29 mouse cellular contexts compared by ENCODE assay signal in the genomic region with DNA sequence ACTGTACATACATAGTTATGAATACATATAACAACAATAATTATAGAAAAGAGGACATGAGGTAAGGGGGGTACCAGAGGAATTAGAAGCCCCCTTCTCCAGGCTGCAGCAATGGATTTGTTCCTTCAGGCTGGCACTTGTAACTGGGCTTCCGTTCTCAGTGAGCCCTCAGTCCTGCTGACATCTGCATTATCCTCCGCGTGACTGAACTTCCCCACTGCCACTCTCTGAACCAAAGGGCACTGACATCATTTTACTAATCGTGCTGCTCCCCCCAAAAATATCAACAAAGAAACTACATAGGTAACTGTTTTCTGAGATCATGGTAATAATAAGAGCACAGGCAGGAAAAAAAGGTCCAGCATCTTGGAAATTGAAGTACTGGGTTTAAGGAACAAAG. TPM values are rescaled to one million over a fixed set of nuclear protein-coding genes. Genes with fewer than 3 reads are reported as not detected.
"Had no signal": no experiment of that assay in that cellular context is flagged by ENCODE, and none has a peak within 500 bp of the region (broad histone marks: within the 10 kb centered on the region; RNA-seq: fewer than 3 reads in every experiment).

No protein-coding gene starts in this region.

- H3K9me3 ChIP-seq: liver, embryonic 13.5 days; megakaryocyte, embryonic 14.5 days; midbrain, embryonic 10.5 days; neural tube, embryonic 13.5 days had no signal

- ATAC-seq: intestine, postnatal 0 days; lung, postnatal 0 days had no signal

- H3K36me3 ChIP-seq: liver, embryonic 13.5 days; midbrain, embryonic 10.5 days; neural tube, embryonic 13.5 days had no signal

- H3K9ac ChIP-seq: liver, embryonic 13.5 days; lung, embryonic 14.5 days; neural tube, embryonic 13.5 days had no signal

- H3K27ac ChIP-seq: left cerebral cortex, adult 2 months; liver, embryonic 13.5 days; midbrain, embryonic 10.5 days; neural tube, embryonic 13.5 days; stomach, postnatal 0 days had no signal

- DNase-seq: kidney, postnatal 10 days; layer of hippocampus, postnatal 36 days; liver, embryonic 13.5 days; lung, embryonic 14.5 days; midbrain, embryonic 14.5 days; right cerebral cortex, adult 18-20 months; right cerebral cortex, postnatal 14 days; right cerebral cortex, postnatal 4 days; thymus, postnatal 36 days had no signal

- H3K27me3 ChIP-seq: neural tube, embryonic 13.5 days had no signal

- H3K4me2 ChIP-seq: liver, embryonic 13.5 days; lung, embryonic 14.5 days; neural tube, embryonic 13.5 days had no signal

- H3K4me3 ChIP-seq: left cerebral cortex, adult 2 months; liver, embryonic 13.5 days; megakaryocyte, embryonic 14.5 days; midbrain, embryonic 10.5 days; myocyte; neural tube, embryonic 13.5 days had no signal

RNA-seq across cellular contexts. Expression of a gene that starts 16.2 kb away (rescaled TPM):
- total RNA-seq: layer of hippocampus, adult 8-10 months; layer of hippocampus, postnatal 10 days; layer of hippocampus, postnatal 36 days; left cerebral cortex, adult 2 months; left cerebral cortex, postnatal 10 days; left cerebral cortex, postnatal 36 days; neutrophil, adult 5-6 weeks had no signal
- polyA plus RNA-seq: intestine, embryonic 14.5 days; kidney, embryonic 14.5 days; limb, embryonic 11.5 days; limb, embryonic 14.5 days; lung, embryonic 14.5 days; midbrain, embryonic 10.5 days; midbrain, embryonic 14.5 days; myocyte; neural tube, embryonic 13.5 days; stomach, embryonic 14.5 days; urinary bladder, adult 2 months had no signal

RNA-seq across cellular contexts. Expression of a gene that starts 17.1 kb away (rescaled TPM):
- total RNA-seq: neutrophil, adult 5-6 weeks had no signal

RNA-seq across cellular contexts. Expression of a gene that starts 41.9 kb away (rescaled TPM):
- total RNA-seq: layer of hippocampus, adult 8-10 months; layer of hippocampus, postnatal 10 days; layer of hippocampus, postnatal 36 days; left cerebral cortex, adult 2 months; left cerebral cortex, postnatal 10 days; left cerebral cortex, postnatal 36 days; liver, adult 2 months had no signal
- polyA plus RNA-seq: midbrain, embryonic 14.5 days; neural tube, embryonic 13.5 days had no signal

RNA-seq across cellular contexts. Expression of a gene that starts 49.7 kb away (rescaled TPM):
- total RNA-seq: liver, adult 2 months; neutrophil, adult 5-6 weeks had no signal
- polyA plus RNA-seq: liver, adult 2 months; liver, embryonic 13.5 days; myocyte had no signal
